Mouse (Mus musculus) ES-CJ7 (cell line): ENCODE data around the gene Skint5.
"Not testable (repeated sequence)": the region's sequence is repeated elsewhere in the genome, so short reads cannot be mapped to it uniquely, and the experiment has no call there.

ENCODE experiments used
- DNase-seq: peaks from one replicate; pipeline ENCODE4 v3.0.0; 2011; ENCODE audit warnings: low read depth, low spot score

The Skint5 gene

GRCm38 (mm10) chr4:113999403-113999802 lies at the start of gene Skint5:
Gene Skint5, minus strand, starts transcription at chr4:113999503.
- DNase-seq = no peak

GRCm38 (mm10) chr4:113957343-113957742 lies 42.0 kb downstream of the Skint5 start:
- DNase-seq = no peak

GRCm38 (mm10) chr4:113764182-113764581 lies 235.1 kb downstream of the Skint5 start:
- no peak for DNase-seq

GRCm38 (mm10) chr4:113763684-113764083 lies 235.6 kb downstream of the Skint5 start:
- DNase-seq = no peak

- DNase-seq = not testable (repeated sequence)
Observed at GRCm38 (mm10) chr4:113448230-113448629, 551.1 kb downstream of the Skint5 start.
